Mouse (Mus musculus) adrenal gland, adult (tissue): Measurements from ENCODE around the gene Sema6b.

Source experiments
- DNase-seq, 2 experiments: peaks; one replicate each; pipeline ENCODE4 v3.0.0; 2022 to 2023; ENCODE audit warnings: low spot score in 1 of 2; ENCODE audit not compliant: inconsistent age in 2 of 2

Sema6b gene

DNA sequence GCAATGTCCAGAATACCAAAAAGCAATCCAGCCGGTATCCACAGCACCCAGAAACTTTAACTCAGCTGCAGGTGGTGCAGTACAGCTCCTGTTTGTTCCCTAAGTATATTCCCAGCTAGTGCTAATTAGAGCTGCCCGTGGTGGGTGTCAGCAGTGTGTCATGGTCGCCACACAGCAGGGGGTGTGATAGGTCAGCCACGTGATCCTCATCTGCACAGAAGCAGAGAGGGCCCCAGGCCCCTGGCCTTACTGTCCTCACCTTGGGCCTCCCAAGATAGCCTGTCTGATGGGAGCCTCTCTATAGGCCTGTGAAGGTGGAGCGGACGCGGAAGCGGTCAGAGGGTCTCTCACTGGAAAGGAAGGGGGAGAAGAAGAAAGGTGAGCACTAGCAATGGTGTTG is 42.0 kb downstream of the Sema6b start:
- no peak for DNase-seq

DNA sequence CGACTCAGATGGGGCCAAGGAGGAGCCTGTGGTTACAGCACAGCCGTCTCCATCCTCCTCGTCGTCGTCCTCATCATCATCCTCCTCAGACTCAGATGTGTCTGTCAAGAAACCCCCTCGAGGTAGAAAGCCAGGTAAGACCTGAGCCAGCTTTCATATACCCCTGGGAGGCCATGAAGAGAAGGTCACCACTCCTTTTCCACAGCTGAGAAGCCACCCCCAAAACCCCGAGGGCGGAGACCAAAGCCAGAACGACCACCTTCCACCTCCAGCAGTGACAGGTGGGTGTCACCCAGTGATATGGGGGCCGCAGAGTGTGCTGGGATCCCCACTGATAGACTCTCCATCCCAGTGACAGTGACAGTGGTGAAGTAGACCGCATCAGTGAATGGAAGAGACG is 43.3 kb downstream of the Sema6b start:
- DNase-seq = no peak

DNA sequence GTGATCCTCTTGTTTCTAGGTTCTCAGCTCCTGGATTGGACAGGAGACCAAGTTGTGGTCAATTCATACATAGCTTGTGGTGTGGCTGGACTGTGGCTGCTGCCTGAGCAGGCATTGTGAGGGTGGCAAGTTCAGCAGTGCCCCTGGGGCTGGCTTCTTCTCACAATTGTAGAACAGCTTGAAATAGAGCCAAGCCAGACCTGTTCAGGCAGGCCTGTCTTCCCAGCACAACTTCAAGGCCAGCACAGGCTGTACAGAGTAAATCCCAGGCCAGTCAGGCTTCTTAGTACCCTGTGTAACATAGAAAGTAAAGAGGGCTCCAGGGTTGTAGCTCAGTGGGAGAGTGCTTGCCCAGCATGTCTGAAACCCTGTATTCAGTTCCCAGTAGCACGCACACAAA is 47.3 kb downstream of the Sema6b start:
- peak; percentile 67 to 82 for DNase-seq

DNA sequence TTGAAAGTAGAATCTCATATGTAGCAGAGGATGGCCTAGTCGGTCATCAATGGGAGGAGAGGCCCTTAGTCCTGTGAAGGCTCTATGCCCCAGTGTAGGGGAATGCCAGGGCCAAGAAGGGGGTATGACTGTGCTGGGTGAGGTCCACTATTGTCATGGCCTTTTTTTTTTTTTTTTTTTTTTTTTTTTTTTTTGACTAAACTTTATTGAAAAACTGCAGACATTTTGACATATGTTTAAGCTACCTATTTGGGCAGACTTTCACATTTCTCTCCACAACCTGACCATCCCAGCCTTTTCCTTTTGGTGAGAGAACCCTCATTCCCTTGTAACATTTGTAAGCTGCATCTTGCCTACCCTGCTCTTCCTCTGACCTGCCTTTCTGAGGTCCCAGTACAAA is 47.8 kb downstream of the Sema6b start:
- DNase-seq = no peak

DNA sequence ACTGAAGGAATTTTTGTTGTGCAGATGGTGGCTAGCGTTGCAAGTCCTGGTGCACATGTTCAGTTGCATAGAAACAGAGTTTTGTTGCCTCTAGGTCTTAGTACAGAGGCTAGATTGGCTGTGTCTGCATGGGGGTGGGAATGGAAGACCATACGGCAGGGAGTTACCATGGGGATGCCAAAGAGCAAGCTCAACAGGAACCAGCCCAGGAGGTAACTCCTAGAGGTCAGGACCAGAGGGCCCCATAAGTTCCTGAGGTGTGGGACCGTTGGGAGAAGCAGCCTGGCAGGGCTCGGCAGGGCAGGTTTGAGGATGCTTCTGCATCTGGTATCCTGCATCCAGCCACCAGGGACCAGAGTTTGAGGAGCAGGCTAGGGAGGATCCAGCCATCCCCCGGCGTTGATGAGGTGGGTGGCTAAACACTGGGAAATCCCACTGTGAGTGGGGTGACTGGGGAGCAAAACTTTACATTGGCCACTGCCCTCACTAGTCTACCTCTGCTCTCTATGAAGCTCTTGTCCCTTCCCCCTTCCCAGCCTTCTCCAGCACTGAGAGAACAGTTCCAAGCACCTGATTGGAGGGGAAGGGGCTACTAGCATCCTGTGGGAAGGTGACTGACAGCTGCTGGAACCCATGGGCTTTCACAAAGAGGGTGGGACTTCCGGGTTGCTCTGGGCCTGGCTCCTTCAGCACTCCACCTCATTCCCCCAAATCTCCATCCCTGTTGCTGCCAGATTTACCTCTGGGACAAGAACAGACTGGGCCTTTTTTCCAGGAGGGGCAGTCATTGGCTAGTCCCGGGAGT is 59.2 kb downstream of the Sema6b start:
- DNase-seq = peak in 1 of 2 experiments; percentile 57

DNA sequence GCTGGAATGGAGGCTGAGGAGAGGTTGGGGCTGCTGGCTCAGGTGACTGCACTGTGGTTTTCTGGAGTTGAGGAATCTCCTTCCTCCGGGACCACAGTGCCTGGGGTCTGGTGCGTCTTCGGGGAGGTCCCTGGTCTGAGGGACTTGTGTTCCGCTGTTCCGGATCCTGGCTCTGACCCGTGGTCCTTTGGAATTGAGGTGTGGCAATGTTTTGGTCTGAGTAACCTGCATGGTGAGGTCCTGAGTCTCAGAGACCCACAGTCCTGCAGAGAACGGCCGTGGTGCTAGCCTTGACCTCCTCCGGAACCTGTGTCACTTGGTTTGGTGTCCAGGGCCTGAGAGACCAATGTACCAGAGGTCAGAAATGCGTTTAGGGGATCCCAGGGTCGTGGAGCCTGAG is 60.2 kb downstream of the Sema6b start:
- DNase-seq = peak; percentile 52 to 81

DNA sequence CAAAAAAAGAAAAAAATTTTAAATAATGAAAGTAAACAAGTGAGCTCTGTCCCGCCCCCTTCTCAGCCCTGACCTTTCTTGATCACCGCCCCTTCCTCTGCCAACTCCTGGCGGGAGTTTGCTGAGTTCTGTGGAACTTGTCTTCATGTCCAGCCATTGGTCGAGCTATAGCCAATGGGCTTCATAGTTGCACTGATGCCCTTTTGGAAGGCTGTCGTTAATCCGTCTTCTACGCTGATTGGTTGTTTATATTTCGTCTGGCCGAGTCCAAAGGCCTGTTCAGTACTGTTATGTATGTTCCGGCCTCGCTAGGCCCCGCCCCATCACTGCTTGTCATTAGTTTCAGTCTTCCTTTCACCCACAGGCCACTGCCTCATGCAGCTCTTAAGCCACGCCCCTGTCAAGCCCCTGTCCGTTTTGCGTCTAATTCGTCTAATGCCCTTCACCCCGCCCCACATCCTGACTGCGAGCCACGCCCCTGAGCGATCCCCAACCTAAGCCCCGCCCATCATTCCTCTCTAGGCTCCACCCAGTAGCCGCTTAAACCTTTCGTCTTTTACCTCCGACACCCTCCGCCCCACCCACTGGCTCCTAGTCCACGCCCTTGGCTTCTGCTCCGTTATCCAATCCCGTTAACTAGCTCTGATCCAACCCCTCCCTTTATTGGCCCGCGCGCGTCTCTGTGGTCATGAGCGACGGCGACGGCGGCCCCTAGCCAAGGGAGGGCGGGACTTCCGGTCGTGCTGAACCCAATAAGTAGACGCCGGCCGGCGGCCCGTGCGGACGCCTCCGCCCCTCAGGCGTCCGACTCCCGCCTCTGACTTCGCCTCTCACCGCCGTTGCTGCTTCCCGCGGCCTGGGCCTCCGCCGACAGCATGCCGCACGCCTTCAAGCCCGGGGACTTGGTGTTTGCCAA is 61.0 kb downstream of the Sema6b start, which contains the start of gene Hdgfl2:
TSS of gene Hdgfl2 (plus strand) at position 755 of the 916 bp plus-strand sequence.
- DNase-seq = peak; percentile 100

DNA sequence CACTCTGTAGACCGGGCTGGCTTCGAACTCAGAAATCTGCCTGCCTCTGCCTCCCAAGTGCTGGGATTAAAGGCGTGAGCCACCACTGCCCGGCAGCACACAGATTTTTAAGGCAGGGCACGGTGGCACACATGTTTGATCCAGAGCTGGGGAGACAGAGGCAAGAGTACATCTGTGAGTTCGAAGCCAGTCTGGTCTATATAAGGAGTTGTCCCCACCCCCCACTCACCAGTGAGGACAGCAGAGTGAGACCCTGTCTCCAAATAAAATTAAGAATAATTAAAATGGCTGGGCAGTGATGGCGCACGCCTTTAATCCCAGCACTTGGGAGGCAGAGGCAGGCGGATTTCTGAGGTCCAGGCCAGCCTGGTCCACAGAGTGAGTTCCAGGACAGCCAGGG is 61.8 kb downstream of the Sema6b start:
- peak; percentile 62 to 74 for DNase-seq

DNA sequence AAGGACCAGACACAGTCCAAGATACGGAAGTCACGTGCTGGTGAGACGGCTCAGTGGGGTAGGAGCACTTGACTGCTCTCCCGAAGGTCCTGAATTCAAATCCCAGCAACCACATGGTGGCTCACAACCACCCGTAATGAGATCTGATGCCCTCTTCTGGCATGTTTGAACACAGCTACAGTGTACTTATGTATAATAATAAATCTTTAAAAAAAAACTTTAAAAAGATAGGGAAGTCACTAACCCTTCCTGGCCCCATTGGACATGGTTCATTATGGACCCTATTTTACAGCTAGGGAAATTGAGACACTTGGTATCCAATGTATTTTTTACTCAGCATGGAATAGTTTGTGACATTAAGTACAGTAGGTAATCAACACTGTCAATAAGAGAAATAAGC is 62.6 kb downstream of the Sema6b start:
- DNase-seq = no peak

DNA sequence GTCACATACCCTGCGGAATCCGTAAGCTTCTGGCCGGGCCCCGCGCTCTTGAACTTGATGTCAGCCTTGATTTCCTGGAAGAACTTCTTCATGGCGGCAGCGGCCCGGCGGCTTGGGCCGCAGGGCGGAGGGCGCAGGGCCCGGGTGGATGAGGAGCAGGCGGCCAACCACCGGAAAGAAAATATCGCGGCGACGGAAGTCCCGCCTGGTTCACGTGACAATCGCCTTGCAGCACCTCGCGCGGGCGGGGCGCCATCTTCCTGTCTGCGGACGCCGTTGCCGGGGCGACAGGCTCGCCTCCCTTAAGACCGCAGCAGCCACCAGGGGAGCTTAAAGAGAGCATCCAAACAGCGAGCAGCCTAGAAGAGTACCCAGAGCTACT is 65.3 kb downstream of the Sema6b start, which contains the start of gene Ubxn6:
TSS of gene Ubxn6 (minus strand) at position 202 of the 382 bp plus-strand sequence.
- peak; percentile 98 for DNase-seq

DNA sequence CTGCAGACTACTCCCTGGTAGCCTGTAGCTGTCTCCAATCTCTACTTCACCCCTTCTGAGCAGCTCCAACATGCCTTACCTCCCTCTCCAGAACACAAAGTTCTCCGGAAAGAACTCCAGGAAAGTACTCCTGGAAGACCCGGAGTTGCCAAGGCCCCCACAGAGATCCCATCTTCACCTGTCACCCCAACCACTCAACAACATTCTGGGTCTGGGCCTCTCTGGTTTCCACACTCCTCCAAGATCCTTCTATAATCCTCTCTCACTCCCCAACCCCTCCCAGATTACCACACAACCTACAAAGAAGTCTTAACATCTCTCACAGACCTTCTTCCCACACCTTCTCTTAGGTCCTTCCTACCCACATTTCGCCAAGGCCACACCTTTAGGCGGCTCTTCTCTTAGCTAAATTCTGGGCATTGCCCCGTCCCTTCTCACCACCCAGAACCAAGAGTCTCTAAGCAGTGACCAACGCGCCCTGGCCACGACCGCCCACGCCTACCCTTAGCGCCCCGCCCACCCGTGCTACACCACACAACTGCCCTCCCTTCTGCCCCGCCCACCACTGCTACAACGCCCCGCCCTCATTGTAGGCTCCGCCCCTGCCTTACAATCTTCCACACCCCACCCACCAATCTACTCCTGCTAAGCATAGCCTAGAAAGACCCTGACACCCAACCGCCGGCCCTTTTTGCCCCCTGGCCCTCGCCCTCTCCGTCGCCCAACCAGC is 65.9 kb downstream of the Sema6b start:
- DNase-seq = peak; percentile 91 to 97
